Mouse (Mus musculus) thymus, postnatal 10 days (tissue): ENCODE results near the gene Carf.

Source experiments
- DNase-seq, 2 experiments: peaks; one replicate each; pipeline ENCODE4 v3.0.0; 2021; ENCODE audit warnings: low spot score in 2 of 2

Carf gene

GRCm38 (mm10) chr1:60179376-60179775 lies 81.3 kb downstream of the Carf start:
- no peak for DNase-seq

GRCm38 (mm10) chr1:60179932-60180783 lies 82.1 kb downstream of the Carf start, which contains the start of gene Nbeal1:
Gene Nbeal1, plus strand, starts transcription at chr1:60180599.
- peak; percentile 89 to 91 for DNase-seq

GRCm38 (mm10) chr1:60180784-60181221 lies 82.8 kb downstream of the Carf start:
- peak in 1 of 2 experiments; percentile 41 for DNase-seq

GRCm38 (mm10) chr1:60188454-60188853 lies 90.4 kb downstream of the Carf start:
- no peak for DNase-seq

GRCm38 (mm10) chr1:60196813-60197212 lies 98.8 kb downstream of the Carf start:
- peak in 1 of 2 experiments; percentile 12 for DNase-seq

GRCm38 (mm10) chr1:60199006-60199405 lies 101.0 kb downstream of the Carf start:
- no peak for DNase-seq
